Mouse (Mus musculus) splenic B cell, adult 2 months (primary cell): Measurements from ENCODE around the gene Ing4.

Source experiments
- DNase-seq: peaks from one replicate; pipeline ENCODE4 v3.0.0-alpha.2; 2011; ENCODE audit warnings: low read depth, low spot score
- H3K27me3 ChIP-seq: 2 replicates; pipeline ENCODE4 v1.6.1; 2012; ENCODE audit warnings: mild to moderate bottlenecking, low read length, moderate library complexity, mixed read lengths; ENCODE audit not compliant: control insufficient read depth, poor library complexity, insufficient read depth, severe bottlenecking
- H3K36me3 ChIP-seq: 2 replicates; pipeline ENCODE4 v1.6.1; 2012; ENCODE audit warnings: mild to moderate bottlenecking, low read length, moderate library complexity, mixed read lengths; ENCODE audit not compliant: control insufficient read depth, poor library complexity, insufficient read depth, severe bottlenecking

Gene Ing4

DNA sequence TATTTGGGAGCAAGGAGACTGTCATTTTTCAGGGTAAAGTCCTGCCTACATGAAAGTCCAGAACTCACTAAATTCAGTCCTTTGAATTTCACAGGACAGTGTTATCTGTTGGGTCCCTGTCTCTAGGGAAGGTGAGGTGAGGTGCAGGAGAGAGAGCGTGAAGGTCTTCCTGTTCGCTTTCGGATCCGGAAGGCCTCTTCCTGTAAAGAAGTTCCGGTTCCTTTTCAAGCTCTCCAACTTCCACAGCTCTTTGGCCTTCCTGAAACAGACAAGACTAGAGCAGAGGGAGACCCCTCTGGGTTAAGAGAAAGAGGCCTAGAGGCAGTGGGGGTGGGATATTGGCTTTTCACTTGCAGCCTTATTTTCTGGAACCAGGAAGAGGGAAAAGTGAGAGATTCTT is 52.8 kb downstream of the Ing4 start:
- no peaks in the 10 kb centered on the region for H3K27me3 ChIP-seq
- H3K36me3 ChIP-seq: no peaks in the 10 kb centered on the region
- peak; percentile 40 for DNase-seq

DNA sequence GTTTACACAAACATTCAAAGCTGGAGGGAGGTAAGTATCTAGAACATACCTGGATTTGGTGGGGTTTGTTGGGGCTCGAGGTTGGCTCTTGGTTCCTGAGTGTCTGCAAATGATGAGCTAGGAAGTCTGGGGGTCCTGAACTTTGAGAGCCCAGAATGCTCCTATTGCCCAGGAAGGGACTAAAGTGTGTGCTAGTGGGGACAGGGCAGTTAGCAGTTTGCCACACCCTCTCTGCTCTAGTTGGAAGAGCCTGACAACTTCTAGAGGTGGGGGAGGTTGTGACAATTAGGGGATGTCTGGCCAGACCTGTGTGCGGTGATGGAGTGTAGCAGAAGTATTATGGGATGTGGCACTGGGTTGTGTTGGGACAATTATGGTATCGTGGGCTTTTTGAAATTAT is 55.3 kb downstream of the Ing4 start:
- no peak for DNase-seq
- Histone ChIP-seq H3K27me3 (no peaks in the 10 kb centered on the region), H3K36me3 (no peaks in the 10 kb centered on the region)

DNA sequence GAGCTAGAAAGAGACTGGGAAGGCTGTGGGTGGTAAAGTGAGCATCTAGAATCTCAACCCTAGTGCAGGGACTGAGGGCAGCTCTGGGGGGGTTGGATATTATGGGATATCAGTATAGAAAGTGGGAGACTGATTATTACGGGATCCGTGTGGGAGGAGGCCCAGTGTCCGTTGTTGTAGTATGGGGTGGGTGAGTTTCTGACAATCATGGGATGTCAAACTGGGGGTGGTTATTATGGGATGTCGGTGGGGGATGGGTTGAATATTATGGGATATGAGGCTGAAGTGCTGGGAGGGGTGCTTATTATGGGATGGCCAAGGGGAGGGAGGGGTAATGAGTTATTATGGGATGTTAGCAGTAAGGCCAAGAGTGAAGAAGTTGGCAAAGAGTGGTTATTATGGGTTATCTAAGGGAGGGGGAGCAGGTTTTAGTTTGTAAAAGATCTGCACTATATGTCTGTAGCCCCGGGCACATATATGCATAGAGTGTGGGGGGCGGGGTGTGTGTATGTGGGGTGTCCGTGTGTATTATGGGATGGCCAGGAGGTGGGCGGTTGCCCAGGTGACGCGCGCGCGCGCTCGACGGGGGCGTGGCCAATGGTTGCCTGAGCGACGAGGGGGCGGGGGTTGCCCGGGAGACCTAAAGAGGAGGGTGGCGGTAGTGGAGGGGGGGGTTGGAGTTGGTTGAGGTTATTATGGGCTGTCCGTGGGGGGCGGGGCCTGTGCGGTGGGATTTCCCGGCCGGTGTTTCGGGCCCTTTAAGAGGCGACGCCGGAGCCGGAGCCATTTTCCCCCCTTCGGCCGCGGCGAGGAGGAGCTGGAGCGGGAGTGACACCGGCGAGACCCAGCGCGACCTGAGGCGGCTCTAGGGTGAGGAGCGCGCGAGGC is 56.1 kb downstream of the Ing4 start, which contains the start of gene Chd4:
Gene Chd4 (plus strand): TSS at position 591 of the 888 bp plus-strand sequence.
- H3K36me3 ChIP-seq: 0 out of 2 replicates have a peak, but pooled peaks cover 1% of the 10 kb centered on the region
- peak; percentile 95 for DNase-seq
- no peaks in the 10 kb centered on the region for H3K27me3 ChIP-seq

DNA sequence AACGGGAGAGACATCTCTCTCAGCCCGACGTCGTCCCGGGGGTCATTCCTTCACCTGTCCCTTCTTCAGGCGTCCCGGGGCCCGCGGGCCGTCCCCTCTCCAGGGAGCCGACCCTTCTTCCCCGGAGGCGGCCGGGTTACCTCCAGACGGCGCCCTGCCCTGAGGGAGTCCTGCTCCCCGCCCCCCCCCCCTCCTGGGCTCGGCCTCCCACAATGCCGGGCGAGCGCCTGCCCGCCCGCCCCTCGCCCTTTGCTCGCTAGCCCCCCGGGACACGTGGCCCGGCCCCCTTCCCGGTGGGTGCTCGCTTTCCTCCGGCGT is 56.7 kb downstream of the Ing4 start:
- Histone ChIP-seq H3K36me3 (peaks cover 5% of the 10 kb centered on the region; the same call in 1 of the 2 replicates), H3K27me3 (no peaks in the 10 kb centered on the region)
- DNase-seq: no peak

DNA sequence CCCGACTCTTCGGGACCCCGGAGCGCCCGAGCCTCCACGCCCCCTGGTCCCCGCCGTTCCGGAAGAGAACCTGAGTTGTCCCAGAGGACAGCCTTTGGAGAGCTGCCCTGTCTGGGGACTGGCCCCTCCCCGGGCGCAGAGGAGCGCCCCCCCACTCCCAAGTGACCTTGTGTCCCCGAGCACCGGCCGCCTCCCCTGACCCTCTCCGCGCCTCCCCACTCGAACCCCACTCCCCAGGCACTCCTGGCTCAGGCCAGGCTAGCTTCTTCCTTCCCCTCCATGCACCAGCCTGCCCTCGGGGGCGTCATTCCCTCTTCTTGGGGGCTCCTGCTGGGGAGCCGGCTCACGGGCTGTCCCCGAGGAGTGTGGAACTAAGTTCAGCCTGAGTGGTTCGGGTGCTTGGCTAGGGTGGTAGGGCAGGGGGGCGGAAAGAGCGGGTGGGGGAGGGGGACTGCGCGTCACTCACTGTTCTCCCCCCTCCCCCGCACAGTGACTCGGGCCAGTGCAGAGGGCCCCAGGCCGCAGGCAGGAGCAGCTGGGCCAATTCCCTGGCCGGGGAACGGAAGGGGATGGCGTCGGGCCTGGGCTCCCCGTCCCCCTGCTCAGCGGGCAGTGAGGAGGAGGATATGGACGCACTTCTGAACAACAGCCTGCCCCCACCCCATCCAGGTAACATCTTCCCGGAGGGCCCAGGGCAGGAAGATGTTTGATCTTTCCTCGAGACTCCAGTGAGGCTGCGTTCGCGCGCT is 57.2 kb downstream of the Ing4 start:
- peaks cover 9% of the 10 kb centered on the region for H3K36me3 ChIP-seq
- no peaks in the 10 kb centered on the region for H3K27me3 ChIP-seq
- DNase-seq: peak; percentile 79

DNA sequence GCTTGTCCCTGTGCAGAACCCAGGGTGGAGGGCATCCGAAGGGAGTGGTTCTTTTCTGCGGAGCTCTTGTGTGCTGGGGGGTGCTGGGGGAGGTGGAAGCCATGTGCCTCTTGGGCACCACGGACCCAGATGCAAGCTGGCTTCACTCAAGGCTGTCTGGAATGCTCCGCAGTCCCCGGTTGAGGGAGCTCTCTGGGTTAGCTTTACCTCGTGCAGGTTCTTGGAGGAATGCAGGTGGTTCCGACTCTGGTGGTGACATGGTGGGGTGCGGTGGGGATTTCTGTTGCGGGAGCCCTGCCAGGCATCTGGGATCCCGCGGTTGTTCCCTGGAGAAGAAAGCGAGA is 57.8 kb downstream of the Ing4 start:
- Histone ChIP-seq H3K27me3 (no peaks in the 10 kb centered on the region), H3K36me3 (peaks cover 13% of the 10 kb centered on the region)
- DNase-seq: no peak

DNA sequence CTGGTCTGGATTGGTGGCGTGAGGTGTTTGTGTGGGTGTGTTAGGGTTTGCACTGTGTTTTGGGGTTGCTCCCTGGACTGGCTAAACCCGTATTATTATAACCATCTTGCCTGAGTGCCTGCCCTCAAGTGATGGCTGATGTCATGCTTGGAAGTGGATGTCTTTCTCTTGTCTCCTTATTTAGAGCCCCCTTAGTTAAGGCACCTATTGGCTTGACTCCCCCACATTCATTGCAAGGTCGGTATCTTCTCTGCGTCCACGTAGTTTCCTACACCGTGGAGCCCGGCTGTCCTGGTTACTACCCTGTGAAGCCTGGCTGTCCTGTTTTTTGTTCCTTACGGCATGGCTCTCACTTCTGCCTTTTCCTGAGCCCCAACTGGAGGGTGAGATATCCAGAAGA is 58.4 kb downstream of the Ing4 start:
- Histone ChIP-seq H3K27me3 (no peaks in the 10 kb centered on the region), H3K36me3 (peaks cover 15% of the 10 kb centered on the region)
- no peak for DNase-seq

DNA sequence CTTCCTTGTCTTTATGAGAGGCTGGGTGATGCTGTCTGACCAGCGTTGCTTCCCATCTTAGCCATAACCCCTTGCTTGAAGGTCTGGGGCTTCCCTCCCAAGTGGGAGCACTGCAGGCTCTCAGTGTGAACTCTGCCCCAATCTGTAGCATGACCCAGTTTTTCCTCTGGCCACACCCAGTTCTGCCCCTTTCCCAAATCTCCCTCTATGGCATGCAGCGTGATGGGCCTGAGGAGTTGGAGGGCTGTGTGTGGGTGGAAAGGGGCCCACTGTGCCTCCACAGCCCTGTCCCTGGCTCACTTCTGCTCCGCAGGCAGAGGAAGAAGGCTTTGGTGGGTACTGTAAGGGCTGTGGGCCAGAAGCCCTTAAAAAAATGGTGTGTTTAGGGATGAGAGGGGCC is 59.0 kb downstream of the Ing4 start:
- no peak for DNase-seq
- Histone ChIP-seq H3K27me3 (no peaks in the 10 kb centered on the region), H3K36me3 (peaks cover 15% of the 10 kb centered on the region)
